Mouse (Mus musculus): Measurements from ENCODE around the gene Retreg1.

Gene Retreg1

DNA sequence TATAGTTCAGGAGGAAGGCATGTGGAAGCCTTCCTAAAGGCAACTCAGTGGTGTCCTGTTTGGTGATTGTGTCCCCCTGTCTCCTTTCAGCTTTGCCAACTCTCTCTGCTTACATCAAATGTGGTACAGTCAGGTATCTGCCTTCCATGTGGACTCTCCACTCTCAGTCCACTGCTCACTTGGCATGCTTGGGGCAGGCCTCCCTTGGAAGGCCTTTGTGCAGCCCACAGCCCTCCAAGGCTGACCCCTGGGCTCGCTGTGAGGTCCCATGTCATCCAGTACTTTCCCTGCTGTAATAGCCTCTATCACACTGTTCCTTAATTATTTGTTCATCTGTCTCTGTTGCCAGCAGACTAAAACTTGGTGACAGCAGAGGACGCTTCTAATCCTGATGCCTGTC, 79.0 kb downstream of the Retreg1 start:
- DNase-seq, result peak; percentile 49

DNA sequence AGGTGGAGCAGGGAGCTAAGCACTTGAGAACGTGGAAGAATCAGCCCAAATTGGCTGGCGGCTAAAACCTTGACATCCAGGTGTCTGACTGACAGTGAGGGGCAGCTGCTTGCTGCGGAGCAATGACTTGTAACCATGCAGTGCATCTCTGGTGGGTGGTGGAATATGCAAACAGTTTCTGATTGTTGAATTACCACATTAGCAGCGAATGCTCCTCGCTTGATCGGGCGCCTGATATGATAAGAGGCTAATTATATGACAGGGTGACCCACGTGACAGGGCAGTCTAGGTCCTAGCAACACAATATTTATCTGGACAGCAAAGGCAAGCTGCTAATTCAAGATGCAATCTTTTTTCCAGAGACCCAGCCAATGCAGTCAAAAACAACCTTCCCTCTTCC, 80.9 kb downstream of the Retreg1 start:
- no peak for DNase-seq

DNA sequence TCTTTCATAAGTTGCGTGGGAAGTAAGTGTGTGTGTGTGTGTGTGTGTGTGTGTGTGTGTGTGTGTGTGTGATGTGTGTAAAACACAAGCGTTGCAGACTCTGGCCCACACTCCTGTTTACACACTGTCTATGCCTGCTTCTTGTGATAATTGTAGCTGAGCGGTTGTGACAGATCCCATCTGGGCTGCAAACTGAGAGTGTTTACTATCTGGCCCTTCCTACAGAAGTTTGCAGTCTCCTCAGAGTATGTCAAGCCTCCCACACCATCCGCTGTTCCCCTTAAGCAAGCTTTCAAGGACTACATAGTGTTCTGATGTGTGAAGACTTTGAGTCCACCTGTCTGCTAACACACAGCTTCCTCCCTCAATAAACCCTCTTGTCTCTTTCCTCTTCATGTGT, 83.2 kb downstream of the Retreg1 start:
- no peak for DNase-seq

DNA sequence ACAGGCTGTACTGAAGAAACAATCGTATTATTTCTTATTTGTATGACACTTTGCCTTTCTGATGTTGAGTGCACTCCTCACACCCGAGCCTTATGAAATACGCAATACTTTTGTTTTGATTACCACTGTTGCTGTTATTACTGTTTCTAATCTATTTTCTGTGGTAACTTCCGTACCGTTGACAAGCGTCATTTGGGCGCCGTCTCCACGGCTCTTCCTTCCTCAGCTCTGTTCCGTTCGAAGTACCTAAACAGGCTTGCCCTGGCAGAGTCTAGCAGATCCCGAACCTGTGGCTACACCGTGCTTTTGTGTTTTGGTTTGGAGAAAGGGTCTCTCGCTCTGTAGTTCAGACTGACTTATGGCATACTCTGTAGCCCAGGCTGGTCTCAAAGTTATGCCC, 84.1 kb downstream of the Retreg1 start:
- DNase-seq, result no peak

DNA sequence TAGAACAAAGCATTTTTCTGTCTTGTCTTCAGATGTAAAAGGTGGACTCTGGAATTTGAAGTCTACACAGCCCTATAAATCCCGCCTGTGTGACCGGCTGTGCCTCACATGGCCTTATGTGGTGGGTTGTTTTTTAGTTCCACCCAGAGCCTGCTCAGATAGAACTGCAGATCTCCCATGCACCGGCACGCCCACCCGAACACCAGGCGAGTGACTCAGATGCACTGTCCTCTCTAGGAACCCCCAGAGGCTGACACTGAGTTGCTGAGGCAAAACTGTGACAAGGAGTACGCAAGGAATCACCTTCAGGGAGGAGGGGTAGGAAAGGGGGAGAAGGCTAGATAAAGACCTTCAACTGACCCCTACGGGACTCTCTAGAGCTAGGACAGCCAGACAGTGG, 85.0 kb downstream of the Retreg1 start:
- no peak for DNase-seq

DNA sequence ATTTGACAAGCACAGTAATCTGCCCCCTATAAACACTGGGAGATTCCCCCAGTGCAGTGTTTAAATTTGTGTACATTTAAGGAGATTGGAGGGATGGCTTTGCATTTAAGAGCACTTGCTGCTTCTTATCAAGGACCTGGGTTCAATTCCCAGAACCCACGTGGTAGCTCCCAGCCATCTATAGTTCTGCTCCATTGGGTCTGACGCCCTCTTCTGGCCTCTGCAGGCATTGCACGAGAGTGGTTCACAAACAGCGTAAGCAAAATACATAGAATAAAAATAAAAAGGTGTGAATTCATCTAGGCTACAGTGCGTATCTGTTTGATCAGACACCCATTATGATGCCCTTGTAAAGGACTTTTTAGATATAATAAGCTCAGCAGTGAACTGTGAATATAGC, 85.9 kb downstream of the Retreg1 start:
- DNase-seq, result no peak

DNA sequence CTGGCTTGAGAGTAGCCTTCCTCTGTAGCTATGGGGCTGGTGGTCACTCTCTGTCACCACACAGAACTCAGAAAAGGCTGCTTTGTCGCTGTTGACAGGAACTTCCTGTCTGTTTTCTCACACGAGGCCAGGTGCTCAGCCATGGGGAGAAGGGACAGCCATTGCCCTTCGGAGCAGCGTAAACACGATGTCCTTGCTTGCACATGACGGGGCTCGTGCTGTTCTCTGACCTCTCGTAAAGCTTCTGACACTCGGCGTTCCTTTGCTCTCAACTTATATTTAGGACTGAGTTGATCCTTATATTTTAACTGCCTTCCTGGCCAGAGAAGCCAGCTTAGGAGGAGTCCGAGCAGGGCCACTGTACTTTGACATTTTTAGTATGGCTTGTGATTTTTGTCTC, 86.5 kb downstream of the Retreg1 start:
- DNase-seq, result peak; percentile 56

DNA sequence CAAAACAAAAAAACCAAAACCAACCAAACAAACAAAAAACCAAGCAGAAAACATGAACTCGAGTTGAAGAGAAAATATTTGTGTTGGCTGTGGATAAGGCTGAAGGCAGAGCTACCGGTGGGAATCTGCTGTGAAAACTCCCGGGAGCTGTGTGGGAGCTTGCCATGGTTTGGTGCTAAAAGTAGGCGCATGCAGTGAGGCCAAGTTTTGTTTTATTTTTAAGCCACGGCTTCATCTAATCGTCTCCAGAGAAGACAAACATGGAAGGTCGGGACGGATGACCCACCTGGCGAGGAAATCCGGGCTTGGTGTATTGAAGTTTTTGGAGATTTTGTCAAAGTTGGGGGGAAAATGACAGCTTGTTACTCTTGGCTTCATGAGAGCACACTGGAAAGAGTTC, 87.0 kb downstream of the Retreg1 start:
- no peak for DNase-seq

DNA sequence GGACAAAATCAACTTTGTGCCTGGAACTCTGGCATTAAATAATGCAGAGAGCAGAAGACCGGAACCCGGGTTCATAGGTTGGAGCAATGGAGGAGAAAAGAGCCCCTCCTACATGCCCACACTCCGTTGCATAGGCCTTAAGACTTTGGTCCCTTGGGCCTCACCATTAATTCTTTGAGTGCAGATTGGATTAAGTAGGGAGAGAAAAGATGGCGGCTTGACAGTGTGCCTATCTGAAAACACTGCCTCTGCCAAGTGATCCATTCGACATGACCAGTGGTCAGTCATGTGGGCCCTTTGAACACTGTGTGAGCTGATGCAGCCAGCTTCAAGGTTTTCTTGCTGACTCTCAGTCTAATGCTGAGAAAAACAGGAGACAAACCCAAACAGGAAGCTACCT, 87.7 kb downstream of the Retreg1 start:
- peak; percentile 68 for DNase-seq

DNA sequence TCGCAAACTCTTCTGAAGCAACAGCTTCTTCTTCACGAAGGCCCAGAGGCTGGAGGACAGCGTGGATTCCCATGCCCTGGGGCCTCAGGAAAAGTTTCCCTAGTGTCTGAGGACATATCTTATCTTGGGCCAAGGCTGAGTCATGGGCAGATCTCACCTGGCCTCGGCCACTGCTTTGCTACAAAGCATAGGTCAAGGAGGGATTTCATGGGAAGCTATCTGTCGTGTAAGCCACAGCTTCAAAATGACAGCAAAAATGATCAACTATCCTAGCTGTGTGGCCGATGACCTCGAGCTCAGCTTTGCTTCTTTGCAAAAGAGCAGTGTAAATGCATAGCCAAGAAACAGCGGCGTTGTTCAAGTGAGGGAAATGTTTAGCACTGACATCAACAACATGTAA, 89.5 kb downstream of the Retreg1 start:
- DNase-seq, result no peak

DNA sequence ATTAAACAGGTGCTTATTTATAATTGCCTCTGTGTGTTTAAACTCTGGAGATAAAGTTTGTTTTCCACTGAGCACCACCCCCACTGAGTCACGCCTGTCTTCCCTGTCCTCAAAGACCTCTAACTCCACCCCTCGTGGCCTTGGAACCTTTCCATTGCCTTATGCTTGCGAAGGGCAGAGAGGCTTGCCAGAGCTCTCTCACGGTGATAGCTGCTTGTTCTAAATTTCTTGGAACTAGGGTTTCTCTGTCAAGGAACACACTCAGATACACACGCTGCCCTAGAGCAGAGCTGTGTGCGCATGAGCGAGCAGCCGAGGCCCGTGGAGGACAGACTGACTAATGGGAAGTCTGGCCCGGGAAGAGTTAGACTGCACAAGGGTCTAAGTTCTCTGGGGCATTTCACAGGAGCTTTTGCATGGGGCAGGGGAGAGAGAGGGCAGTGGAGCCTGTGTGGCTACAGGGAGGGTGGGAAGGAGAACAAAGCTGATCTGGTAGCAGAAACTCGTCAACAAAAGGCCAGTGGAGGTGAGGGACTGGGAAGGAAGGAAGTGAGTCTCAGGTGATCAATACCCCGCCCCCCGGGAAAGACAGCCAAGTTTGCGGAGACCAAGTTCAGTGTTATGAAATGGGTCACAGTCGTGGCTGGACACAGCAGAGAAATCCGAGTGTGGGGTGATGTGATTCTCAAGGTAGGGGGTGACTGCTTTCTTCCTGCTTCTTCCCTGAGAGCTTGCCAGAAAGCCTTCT, 90.1 kb downstream of the Retreg1 start:
- DNase-seq, result peak; percentile 89

DNA sequence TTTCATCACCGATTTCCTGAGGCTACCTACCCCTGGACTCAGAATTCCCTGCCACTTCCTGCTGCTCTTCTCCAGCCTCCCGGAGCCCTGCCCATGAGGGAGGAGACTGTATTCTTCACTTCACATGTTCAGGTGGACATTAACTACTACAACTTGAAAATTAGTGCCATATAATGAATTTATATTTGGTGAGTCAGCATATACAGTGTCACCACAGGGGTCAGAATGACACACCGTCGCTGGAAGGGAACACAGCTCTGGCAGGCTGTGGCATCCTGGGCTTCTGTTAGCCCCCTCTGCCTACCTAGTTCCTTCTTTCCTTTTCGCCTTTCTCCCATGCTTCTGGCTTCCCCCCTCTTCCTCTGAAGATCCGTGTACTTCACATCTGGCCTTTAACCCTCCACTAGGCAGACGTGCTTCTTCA, 90.7 kb downstream of the Retreg1 start:
- no peak for DNase-seq

DNA sequence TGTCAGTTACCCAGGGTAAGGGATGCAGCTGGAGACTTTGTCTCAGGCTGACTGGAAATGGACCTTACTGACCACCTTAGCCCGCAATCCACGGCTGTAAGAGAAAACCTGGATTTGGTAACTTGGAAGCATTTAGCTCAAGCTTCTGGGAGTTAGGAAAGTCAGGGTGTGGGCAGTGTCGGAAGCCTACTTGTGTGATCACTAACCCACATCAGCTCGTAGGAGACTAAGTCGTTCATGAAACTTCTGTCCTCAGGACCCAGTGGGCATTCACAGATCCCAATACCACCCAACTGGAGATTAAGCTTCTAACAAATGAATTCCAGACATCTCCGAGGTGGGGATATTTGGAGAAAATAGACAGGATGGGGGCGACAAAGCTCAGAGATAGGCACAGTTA, 91.4 kb downstream of the Retreg1 start:
- DNase-seq, result no peak

DNA sequence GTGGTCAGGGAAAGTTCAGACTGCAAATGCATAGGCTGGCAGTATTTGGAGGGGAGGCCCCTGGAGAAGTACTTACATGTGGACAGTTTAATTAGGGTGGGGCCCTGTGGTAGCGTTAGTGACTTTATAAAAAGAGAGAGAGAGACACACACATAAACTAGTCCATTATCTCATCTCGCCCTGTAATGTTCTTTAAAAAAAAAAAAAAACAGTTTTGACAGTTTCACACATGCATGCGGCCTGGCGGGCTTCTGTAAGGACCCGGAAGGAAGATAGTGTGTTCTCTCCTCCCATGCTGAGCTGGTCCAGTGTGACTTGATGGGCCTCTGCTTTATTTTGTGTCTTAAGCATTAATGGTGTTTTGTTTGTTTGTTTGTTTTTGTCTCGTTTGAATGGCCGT, 95.5 kb downstream of the Retreg1 start:
- no peak for DNase-seq

DNA sequence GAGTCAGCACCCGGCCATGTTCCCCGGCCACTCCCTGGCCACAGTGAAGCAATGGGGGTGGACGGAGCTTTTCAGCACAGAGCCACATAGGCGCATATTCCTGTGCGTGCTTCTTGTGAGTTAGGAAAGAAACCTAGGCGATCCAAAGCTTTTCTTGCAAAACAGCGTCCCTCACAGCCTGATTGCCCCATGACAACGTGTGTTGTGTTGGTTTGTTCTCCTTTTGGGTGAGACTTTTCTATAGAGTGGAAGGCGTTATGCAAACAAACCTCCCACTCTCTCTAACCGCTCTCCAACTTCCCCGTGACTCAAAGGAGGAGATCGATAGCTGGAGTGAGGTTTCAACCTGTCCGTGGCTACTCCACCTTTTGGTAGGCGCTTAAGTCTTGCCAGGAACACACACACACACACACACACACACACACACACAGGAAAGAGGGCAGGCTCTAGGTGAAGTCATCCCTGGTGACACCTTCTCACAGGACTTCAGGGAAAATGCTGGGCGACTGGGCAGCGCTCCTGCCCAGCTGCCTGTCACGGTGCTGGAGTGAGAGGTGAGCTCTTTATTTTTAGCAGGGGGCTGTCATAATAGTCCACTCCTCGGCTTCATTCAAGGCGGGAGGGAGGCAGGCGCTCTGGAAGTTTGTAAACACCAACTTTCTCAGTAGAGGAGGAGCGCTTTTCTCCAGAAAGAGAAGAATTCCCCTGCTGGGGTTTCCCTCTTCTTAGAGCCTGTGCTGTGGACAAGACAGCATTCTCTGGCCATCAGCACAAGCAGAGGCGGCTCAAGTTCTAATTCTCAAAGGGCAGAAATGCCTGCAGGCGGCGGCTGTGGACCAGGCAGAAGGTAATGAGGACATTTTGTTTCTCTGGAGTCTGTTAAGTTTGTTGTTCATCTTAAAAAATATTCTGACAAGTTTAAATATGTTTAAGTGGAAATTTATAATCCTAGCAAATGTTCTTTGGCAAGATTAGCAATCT, 97.7 kb downstream of the Retreg1 start:
- no peak for DNase-seq

DNA sequence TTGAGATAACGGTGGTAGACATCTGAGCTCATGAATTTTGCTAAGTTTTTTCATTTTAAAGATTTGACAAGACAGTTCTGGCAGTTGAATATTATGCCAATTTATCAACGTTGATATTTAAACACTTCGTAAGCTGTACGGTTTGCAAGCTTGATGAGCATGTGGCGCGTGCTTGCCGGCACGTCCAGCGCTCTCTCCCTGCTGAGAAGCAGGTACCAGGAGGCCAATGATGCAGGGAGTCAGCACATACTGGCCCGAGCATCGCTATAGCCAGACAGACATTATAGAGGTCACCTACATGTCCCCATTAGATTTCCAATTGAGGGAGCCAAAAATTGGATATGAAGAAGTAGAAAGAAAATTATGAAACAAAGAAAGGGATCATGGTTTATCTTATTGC, 98.5 kb downstream of the Retreg1 start:
- no peak for DNase-seq

DNA sequence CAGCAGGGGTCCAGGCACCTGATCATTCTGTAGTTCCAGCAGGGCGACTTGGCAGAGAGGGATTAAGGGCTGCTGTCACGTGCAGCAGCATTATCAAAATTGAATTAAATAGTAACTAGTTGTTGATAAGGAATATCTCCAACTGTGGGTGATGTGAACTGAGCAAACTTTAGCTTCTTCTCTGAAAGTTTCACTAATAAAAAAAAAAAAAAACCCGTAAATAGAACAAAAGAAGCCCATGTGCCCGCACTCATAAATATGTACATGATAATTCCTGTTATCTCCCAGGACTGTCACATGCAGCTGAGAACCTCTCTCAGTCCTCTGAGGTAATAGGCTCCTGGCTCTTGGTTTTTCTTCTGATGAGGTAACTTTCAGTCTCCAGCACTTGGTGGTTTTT, 99.4 kb downstream of the Retreg1 start:
- DNase-seq, result no peak

DNA sequence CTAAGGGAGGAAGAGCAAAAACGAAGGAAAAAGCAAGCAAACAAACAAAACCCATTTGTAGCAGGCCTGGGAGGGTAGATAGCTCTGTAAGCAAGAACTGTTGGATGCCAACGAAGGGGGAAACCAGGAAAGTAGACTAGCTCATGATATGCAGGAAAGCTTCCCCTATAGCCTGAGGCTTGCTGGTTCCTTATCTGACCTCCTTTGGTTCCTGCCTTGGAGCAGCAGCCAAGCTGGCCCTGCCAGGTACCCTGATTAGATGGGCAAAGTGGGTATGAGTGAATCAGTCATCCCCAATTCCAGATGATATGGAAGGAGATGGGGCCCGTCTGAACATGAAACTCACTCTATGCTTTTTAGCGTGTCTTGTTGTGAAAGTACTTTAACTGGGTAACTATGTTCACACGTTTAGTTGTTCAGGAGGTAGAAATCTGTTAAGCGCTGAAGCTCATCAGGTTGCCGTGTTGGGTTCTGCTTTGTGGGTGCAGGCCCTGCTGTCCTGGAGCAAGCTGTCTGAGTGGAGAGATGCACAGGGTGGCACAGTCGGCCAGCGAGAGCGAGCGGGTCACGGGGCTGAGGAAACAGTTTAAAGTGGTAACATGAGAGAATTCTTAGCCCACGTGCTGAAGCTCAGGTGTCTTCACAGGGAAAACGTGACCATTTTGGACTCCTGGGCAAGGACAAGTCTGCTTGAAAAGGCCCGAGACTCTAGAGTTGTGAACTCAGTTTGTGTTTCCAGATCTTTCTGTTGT, 100.6 kb downstream of the Retreg1 start:
- peak; percentile 57 for DNase-seq

DNA sequence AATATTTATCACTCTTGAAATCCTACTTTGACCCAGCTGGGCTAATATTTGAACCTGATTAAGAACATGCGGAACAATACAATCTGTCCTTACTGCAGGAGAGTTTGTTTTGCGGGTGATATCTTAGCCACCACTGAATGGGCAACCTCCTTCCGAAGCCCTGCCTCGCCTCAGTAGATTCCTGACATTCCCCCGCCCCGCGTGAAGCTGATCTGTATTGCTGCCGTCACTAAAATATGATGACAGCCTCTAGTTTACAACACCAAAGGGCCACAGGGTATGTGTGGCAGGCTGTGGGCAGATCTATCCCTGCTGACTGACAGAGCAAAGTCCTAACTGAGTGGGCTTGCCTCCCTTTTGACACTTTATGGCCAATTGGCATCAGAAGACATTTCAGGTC, 102.2 kb downstream of the Retreg1 start:
- no peak for DNase-seq

DNA sequence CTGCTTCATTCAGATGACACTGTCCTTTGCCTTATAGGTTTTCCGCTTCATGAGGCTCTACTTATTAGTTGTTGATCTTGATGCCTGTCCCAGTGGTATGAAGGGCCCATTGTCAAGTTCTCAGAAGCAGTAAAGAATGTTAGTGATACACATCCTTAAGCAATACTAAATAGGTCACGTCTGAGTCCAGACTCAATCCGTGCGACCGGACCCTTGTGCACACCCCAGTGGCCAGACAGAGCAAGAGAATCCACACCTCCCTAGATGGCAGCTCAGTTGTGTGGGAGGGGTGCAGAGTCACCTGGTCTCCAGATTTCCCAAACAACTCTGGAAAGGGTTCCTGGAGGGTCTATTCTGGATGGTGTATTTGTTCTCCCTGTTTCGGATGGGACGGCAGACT, 103.5 kb downstream of the Retreg1 start:
- DNase-seq, result no peak

DNA sequence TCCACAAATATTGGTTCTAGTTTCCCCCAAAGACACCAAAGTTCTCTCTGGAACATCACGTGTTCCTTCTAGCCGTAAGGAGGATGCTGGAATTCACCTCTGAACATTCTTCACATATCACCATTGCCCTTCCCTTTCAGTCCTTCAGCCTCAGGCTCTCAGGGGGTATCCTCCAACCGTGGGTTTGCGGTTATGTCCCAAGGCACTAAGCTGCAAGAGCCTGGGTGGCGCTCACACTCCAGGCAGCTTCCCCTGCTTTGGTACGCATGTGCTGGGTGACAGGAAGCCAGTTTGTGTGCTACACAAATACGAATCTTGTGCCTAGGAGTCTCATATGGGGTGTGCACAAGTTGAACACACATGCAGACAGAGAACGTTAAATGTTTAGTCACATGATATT, 104.4 kb downstream of the Retreg1 start:
- no peak for DNase-seq

DNA sequence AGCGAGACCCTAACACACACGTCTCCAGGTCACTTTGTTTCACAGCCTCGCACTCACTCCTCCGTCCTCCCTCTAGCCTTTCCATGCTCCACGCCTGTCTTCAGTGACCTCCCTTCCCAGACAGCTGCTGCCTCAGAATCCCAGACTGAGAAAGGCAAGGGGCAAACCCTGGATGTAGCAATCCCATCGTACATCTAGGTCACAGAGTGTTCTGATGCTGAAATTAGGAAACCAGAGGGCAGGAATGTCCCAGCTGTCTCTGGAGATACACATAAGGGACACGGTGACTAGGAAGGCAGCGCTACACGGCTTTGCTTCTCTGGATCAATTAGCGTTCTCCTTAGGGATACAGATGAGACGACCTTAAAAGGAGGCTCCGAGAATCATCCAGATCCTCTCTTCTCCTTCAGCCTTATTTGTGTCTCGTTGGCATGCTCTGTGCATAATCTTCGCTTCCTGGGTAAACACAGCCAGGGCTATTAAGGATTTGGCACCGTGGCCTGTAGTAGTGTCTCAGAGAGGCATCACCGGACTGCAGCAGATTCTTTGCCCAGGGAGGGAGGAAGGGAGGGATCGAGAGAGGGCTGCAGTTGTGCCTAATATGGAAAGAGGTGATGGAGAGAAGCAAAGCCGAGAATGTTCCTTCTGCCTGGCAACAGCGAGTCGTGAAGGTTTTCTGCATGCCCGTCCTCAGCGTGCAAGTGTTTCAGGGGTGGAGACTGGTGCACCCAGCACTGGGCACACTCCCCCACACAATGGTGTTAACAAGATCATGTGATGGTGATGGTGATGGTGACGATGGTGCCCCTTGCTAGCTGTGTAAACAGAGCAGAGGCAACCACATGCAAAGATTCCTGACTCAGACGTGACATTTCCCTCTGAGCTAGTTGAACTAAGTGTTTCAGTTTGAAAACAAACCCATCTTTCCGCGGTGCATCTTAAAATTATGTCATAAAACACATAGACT, 105.6 kb downstream of the Retreg1 start:
- no peak for DNase-seq
